ENCODE assay signal across 11 mouse cellular contexts in the genomic region with DNA sequence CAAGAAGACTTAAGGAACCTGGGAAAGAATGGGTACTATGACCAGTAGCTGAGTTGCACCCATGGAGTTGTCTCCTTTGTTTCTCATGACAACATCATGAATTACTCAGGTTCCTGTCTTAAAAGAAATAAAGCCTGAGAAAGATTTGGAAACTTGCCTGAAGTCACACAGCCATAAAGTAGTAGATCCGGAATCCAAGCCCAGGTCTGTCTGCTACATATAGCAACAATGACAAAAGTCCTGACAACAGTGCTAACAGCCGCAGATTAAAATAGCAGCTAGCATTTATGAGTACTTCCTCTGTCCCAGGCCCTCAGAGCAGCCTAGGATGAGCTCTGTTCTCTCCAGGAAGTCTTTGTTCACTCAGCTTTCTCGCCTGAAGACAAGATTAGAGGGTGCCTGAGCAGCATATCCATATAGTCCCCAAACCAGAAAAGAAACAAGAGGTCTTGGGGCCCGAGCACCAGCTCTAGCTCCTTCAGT.
DNase-seq lines count a peak whose midpoint lies in the region; ATAC-seq and TF ChIP-seq lines count a peak whose summit lies in the region.
"Had no signal": no experiment of that assay in that cellular context is flagged by ENCODE, and none has a peak within 500 bp of the region (broad histone marks: within the 10 kb centered on the region; RNA-seq: fewer than 3 reads in every experiment).

No protein-coding gene starts in this region.

- peak; percentile 47 for DNase-seq in kidney, postnatal 0 days (ENCODE audit: low spot score)
- no peak for DNase-seq in kidney, adult 8-10 months
- DNase-seq in thymus, postnatal 14 days: peak; percentile 15
- no peak for DNase-seq in thymus, postnatal 10 days (ENCODE audit: low spot score in 2 of 2)
- no peak for DNase-seq in forebrain, embryonic 10.5 days (ENCODE audit: extremely low spot score, low spot score)
- no peak for DNase-seq in ovary, adult 18-20 months (ENCODE audit: low spot score)
- DNase-seq: adrenal gland, postnatal 14 days; cerebellum, adult 11 months; right cerebral cortex, postnatal 4 days had no signal

- no peak for ATAC-seq in kidney, postnatal 0 days (replicated peaks; ENCODE audit: low FRiP score, low read depth)
- no peak; the same call in 1 of the 2 replicates for ATAC-seq in heart, embryonic 14.5 days (ENCODE audit: insufficient number of reproducible peaks, insufficient read depth, low FRiP score, low read depth)

- WGBS in kidney, postnatal 0 days: 59% methylated on average over 4 of the region's 4 CpGs
- WGBS in heart, embryonic 14.5 days: 13% methylated on average over 4 of the region's 4 CpGs
- 81% methylated on average over 4 of the region's 4 CpGs for WGBS in forebrain, embryonic 10.5 days

- H3K4me3 ChIP-seq in kidney, postnatal 0 days (replicated peaks; ENCODE audit: low read depth, low read length): no peak overlapping the region
- H3K4me3 ChIP-seq in heart, embryonic 14.5 days (ENCODE audit: control insufficient read depth in 1 of 2, insufficient read depth in 1 of 2, low read depth in 1 of 2, low read length in 2 of 2): no peak overlapping the region
- no peak overlapping the region for H3K4me3 ChIP-seq in forebrain, embryonic 10.5 days
- H3K4me3 ChIP-seq: limb, embryonic 13.5 days had no signal

- no peak overlapping the region; the same call in 1 of the 2 replicates for H3K27ac ChIP-seq in kidney, postnatal 0 days
- H3K27ac ChIP-seq in heart, embryonic 14.5 days (replicated peaks in 1 of 2; ENCODE audit: control insufficient read depth in 1 of 2, insufficient read depth in 1 of 2, low read depth in 2 of 2, low read length in 2 of 2): peak overlapping the region; percentile 57 to 71
- H3K27ac ChIP-seq in forebrain, embryonic 10.5 days: no peak overlapping the region
- H3K27ac ChIP-seq: limb, embryonic 13.5 days had no signal

- H3K36me3 ChIP-seq in kidney, postnatal 0 days (ENCODE audit: insufficient read depth, low read length): peaks cover 4% of the 10 kb centered on the region; the same call in 1 of the 2 replicates
- H3K36me3 ChIP-seq in heart, embryonic 14.5 days (ENCODE audit: control insufficient read depth, insufficient read depth, low read length): no peaks in the 10 kb centered on the region
- H3K36me3 ChIP-seq in forebrain, embryonic 10.5 days (replicated peaks): peaks cover 85% of the 10 kb centered on the region

- H3K27me3 ChIP-seq in kidney, postnatal 0 days (ENCODE audit: insufficient read depth, low read length): no peaks in the 10 kb centered on the region
- H3K27me3 ChIP-seq in heart, embryonic 14.5 days (ENCODE audit: control insufficient read depth, insufficient read depth, low read length): no peaks in the 10 kb centered on the region
- no peaks in the 10 kb centered on the region for H3K27me3 ChIP-seq in forebrain, embryonic 10.5 days (ENCODE audit: poor library complexity, severe bottlenecking)
- H3K27me3 ChIP-seq: limb, embryonic 13.5 days had no signal

- H3K9me3 ChIP-seq in kidney, postnatal 0 days (replicated peaks; ENCODE audit: low read length): no peaks in the 10 kb centered on the region
- no peaks in the 10 kb centered on the region for H3K9me3 ChIP-seq in heart, embryonic 14.5 days (ENCODE audit: control insufficient read depth, low read length)
- H3K9me3 ChIP-seq in forebrain, embryonic 10.5 days: peaks cover 5% of the 10 kb centered on the region; the same call in 1 of the 2 replicates
- H3K9me3 ChIP-seq: limb, embryonic 13.5 days had no signal

- 0 out of 2 replicates have a peak, but pooled peaks cover 3% of the 10 kb centered on the region for H3K4me1 ChIP-seq in kidney, postnatal 0 days (replicated peaks; ENCODE audit: insufficient read depth, low read length)
- peaks cover 28 to 60% of the 10 kb centered on the region in 2 experiments for H3K4me1 ChIP-seq in heart, embryonic 14.5 days (ENCODE audit: control insufficient read depth in 2 of 2, insufficient read depth in 2 of 2, low read length in 2 of 2)
- H3K4me1 ChIP-seq in forebrain, embryonic 10.5 days: peaks cover 28% of the 10 kb centered on the region

- no peak for TF ChIP-seq CTCF in kidney, postnatal 0 days (IDR thresholded peaks at IDR 0.05; ENCODE audit: low read depth)

- no peak overlapping the region for H3K9ac ChIP-seq in kidney, postnatal 0 days (ENCODE audit: low read depth, low read length)
- H3K9ac ChIP-seq in heart, embryonic 14.5 days (ENCODE audit: low read length): no peak overlapping the region
- H3K9ac ChIP-seq: limb, embryonic 13.5 days had no signal

- H3K4me2 ChIP-seq in kidney, postnatal 0 days (ENCODE audit: low read length): no peak overlapping the region
- no peak overlapping the region for H3K4me2 ChIP-seq in heart, embryonic 14.5 days (ENCODE audit: low read length)
- H3K4me2 ChIP-seq: limb, embryonic 13.5 days had no signal

Comparison
In these comparisons a context has a peak if more than half of its experiments do, and no peak if none do; other contexts are left out.
1. DNase-seq: peak in kidney, postnatal 0 days (single experiment) and thymus, postnatal 14 days (single experiment); none in kidney, adult 8-10 months (0 of 2), thymus, postnatal 10 days (0 of 2), forebrain, embryonic 10.5 days (single experiment) and ovary, adult 18-20 months (single experiment).
2. H3K27ac ChIP-seq: peak in heart, embryonic 14.5 days (2 of 2); none in kidney, postnatal 0 days (single experiment) and forebrain, embryonic 10.5 days (single experiment).